Mouse (Mus musculus) ovary, postnatal 14 days (tissue): ENCODE measurements around the gene Gm21775.
"Not testable (repeated sequence)": the region's sequence is repeated elsewhere in the genome, so short reads cannot be mapped to it uniquely, and the experiment has no call there.

Experiments
- DNase-seq: peaks from one replicate; pipeline ENCODE4 v3.0.0; 2022; ENCODE audit warnings: low spot score

Gm21775 gene

DNA sequence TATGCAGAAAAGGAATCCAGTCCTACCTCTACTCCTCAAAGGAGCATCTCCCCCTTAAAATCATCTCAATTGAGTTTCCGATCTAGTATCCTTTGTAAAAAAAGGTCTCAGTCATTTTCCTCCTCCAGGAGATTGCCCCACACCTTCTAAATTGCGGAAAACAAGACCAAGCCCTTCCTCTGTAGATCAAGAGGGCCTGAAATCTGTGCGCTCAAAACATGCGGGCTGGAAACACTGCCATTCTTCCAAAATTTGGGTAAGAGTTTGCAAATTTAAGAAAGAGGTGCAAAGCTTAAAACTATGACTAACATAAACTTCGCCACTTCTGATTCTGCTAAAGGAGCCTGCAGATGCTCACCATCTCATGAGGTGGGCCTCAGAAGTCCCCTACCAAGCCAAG is at the start of gene Gm21775:
Gene Gm21775, plus strand, starts transcription at position 301 of the 400 bp plus-strand sequence.
- DNase-seq: not testable (repeated sequence)

DNA sequence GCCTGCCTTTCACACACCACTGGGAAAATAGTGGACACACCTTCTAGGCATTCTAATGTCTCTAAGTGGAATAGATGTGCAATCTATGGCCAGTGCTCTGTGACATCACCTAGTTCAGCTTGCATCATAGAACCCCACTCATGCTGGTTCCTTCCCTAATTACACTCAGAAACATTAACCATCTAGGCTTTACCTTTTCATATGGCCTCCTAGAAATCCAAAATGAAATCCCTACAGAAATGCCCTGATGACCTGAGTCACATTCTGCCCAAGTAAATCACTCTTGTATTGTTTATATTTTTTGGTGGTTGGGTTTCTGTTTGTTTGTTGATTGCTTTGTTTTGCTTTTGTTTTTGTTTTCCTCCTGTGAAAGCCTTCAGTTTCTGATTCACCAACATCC is 17.3 kb upstream of the Gm21775 start, which contains the start of gene Gm20737:
Gene Gm20737, minus strand, starts transcription at position 101 of the 400 bp plus-strand sequence.
- DNase-seq: not testable (repeated sequence)
